Mouse (Mus musculus): ENCODE data around the gene Fer1l5.

Gene Fer1l5

GRCm38 (mm10) chr1:36371934-36372845 is at the start of gene Fer1l5:
Fer1l5 (plus strand) TSS chr1:36372291.
- ATAC-seq (ENCODE audit: insufficient number of reproducible peaks, low FRiP score, low TSS enrichment): no peak

DNA sequence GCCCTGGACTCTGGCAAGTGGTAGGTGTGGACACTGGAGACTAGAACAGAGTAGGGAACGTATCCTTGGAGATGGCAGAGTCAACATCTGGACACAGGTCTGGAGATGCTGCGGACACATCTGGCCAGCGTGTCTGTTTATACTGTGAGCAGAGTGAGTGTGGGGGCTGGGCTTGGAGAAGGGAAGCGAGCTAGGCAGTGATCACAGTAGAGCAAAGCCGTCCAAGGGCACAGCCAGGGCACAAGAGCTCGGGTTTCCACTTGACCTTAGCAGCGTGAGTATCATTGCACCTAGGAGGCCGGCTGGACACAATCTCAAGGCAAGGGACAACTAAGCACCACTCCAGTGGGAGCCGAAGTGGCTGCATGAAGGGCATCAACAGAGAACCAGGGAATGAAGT is 49.0 kb upstream of the Fer1l5 start:
- no peak for ATAC-seq (ENCODE audit: insufficient number of reproducible peaks, low FRiP score, low TSS enrichment)

DNA sequence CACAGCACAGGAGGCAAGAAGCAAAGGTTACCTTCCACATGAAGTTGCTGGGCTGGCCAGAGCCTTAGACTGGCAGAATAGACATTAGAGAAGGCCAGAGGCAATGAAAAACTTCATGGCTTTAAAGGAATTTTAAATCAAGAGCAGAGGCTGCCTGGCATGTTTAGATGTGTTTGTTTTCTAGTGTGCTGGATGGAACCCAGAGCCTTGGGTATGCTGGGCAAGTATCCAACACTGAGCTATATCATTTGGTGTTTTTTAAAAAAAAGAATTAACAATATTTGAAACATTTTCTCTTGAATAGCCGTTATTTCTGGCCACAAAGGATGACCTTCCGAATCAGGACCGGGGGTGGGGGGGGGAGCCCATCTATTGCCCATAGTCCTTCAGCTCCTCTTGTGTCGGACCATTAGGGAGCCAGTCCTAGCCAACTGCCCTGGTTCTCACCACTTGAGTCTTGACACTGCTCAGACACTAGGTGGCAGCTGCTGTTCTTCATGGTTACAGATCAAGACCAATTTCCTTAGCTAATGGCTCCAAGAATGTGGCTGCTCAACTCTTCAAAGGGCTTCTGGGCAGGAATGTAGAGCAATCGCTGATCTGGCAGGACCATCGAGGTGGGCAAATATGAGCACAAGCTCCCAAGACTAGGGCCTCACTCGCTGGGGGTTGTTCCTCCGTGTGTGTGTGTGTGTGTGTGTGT is 48.2 kb upstream of the Fer1l5 start:
- ATAC-seq (ENCODE audit: insufficient number of reproducible peaks, low FRiP score, low TSS enrichment): 0 out of 2 replicates have a peak, but pooled peaks have one; percentile 50

DNA sequence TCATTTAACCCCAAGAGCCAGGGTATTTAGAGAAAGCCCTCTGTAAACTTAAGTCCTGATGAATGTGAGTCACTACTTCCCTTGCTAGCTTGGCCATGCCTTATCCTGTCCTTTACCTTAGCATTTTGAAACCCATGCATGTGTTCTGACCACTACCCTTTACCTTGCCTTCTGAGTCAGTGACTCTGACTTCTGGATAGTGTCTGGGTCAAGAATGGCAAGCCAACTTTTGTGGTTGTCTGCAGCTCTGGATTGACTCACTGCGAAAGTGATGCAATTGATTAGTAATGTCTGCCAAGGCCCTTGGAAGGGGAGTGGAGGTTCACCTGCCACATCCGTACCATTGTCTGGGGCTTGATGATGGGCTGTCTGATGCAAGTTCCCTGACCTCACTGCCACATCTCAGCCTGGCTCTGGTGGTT is 46.2 kb upstream of the Fer1l5 start:
- ATAC-seq (ENCODE audit: insufficient number of reproducible peaks, low FRiP score, low TSS enrichment): no peak

DNA sequence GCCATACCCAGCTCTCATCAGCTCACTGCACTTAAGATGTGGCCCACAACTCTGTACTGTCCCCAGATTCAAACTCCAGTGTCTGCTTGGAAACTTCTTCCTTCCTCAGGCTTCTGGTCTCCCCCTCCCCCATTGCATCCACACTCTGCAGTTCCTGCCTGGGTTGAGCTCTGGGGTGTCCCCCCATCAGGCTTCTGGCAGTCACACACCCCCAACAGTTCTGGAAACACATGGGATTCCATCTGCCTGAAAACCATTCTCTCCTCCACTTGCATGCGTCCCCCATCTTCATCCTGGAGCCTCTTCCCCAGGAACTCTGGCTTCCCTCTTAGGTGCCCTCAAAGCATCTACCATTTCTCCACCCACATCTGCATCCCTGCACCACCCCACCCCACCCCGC is 45.3 kb upstream of the Fer1l5 start:
- ATAC-seq (ENCODE audit: insufficient number of reproducible peaks, low FRiP score, low TSS enrichment): no peak

DNA sequence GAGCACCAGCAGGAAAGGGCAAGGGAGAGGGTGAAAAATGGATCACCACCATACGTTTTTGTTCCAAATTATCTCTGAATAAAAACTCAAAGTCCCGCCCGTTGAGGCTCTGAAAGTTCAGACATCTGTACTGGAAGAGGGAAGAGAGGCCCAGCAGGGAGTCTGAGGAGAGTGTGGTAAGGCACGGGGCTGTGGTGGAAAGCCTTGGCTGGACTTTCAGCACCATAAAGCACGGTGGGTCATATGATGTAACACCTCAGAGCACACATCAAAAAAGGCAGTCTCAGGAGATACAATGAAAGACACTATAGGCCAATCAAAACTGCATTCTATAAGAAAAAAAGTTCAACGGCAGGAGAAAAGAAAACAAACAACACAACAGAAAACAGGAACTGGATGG is 40.3 kb upstream of the Fer1l5 start:
- no peak for ATAC-seq (ENCODE audit: insufficient number of reproducible peaks, low FRiP score, low TSS enrichment)

- no peak for ATAC-seq (ENCODE audit: insufficient number of reproducible peaks, low FRiP score, low TSS enrichment)
Measured at GRCm38 (mm10) chr1:36332955-36333887, 38.9 kb upstream of the Fer1l5 start.

- no peak for ATAC-seq (ENCODE audit: insufficient number of reproducible peaks, low FRiP score, low TSS enrichment)
Measured at GRCm38 (mm10) chr1:36342547-36342946, 29.5 kb upstream of the Fer1l5 start.

DNA sequence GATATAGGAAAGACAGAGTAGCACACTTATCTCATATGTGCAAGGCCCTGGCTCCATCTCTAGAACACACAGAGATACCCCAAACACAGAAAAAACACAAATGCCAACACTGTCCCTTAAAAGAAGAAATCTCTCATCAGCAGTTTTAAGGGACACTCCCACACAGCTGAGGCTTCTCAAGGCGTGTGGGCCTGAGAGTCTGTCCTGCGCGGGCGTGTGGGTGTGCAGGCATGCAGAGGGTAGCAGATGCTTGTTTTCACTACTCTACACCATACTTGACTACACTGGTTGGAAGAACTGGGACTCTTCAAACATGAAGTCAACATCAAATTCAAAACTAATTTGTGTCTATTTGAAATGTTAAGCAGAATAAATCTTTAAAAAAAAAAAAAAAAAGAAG is 19.7 kb upstream of the Fer1l5 start:
- ATAC-seq (ENCODE audit: insufficient number of reproducible peaks, low FRiP score, low TSS enrichment): no peak

GRCm38 (mm10) chr1:36356955-36357695 is 15.0 kb upstream of the Fer1l5 start:
- no peak for ATAC-seq (ENCODE audit: insufficient number of reproducible peaks, low FRiP score, low TSS enrichment)

DNA sequence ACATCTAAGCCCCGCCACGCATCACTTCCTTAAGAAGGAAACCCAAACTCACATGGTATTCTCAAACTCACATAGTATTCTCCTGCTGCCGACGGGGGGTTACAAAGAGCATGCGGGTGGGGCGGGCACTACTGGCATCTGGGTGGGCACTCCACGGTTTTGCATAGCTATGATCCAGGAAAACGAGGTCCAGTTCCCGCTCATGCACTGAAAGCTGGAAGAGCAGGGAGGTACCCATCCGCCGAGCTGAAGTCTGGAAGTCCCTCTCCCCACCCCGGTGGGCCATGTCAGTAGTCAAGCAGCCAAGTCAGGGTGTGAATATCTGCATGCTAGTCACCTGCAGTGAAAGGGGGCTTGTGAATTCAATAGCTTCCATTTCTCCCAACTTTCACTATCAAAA is 4.4 kb upstream of the Fer1l5 start:
- ATAC-seq (ENCODE audit: insufficient number of reproducible peaks, low FRiP score, low TSS enrichment): no peak

- peak; percentile 77 for ATAC-seq (ENCODE audit: insufficient number of reproducible peaks, low FRiP score, low TSS enrichment)
Measured at GRCm38 (mm10) chr1:36368112-36368968, 3.8 kb upstream of the Fer1l5 start.

DNA sequence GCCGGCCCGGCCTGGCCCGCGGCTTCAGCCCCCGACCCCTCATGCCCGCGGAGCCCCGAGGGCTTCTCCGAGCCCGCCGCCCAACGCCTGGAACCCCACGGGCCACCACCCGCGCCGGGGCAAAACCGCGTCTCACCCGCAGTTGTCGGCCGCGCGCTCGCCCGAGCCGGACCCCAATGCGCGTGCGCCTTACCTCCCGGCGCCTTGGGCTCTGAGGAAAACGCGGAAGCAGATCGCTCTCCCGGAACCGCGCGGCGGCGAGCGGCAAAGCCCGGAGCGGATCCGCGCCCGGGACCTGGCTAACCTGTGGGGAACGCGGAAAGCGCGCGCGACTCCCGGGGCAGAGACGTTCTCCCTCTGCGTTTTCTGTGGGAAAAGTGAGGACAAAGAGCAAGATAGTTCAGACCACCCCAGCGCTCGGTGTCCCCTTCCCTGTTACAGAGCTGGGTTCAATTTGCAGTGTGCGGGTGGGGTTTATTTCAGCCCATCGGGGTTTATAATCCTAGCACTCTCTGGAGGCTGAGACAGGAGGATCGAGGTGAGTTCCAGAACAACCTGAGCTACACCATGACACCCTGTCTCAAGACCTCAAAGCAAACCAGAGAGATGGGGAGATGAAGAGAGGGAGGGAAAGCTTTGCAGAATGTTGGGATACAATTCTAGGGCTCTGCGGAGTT is 3.0 kb upstream of the Fer1l5 start, which contains the start of gene Kansl3:
Gene Kansl3, minus strand, starts transcription at position 213 of the 677 bp plus-strand sequence.
- peak; percentile 89 for ATAC-seq (ENCODE audit: insufficient number of reproducible peaks, low FRiP score, low TSS enrichment)

DNA sequence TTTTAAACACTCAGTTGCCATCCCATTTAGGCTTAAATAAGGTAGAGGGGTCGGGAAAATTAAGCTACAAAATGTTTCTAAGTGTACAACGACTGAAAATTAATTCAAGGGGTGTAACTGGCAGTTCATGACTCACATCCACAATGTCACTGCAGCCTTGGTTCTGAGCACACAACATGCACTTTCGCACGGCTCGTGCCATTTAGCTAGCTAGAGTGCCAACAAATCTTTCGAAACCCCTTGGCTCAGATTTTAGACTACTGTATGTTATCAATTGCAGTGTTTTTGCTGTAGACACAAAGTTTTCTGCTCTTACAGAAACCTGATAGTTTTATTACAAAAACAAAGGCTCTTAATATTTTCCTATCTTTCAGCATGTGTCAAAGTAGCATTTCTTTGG is 1.2 kb upstream of the Fer1l5 start:
- ATAC-seq (ENCODE audit: insufficient number of reproducible peaks, low FRiP score, low TSS enrichment): no peak

GRCm38 (mm10) chr1:36378880-36379279 is 6.8 kb downstream of the Fer1l5 start:
- ATAC-seq (ENCODE audit: insufficient number of reproducible peaks, low FRiP score, low TSS enrichment): no peak

DNA sequence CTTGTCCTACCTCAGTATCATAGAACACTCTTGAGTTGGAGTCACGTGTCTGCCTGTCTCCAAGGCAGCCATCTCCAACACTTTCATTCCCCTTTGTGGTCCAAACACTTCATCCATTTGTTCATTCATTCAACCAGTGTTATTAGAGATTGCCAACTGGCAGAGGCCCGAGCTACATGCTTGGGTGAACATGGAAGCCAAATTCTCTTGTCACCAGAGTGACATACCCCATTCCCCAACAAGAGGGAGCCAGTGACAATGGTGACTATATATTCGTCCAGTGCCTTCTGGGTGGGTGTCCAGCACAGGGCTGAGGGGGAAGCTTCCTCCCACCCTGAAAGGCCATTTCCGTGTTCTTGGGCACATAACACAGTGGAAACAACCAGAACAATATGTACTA is 7.5 kb downstream of the Fer1l5 start:
- no peak for ATAC-seq (ENCODE audit: insufficient number of reproducible peaks, low FRiP score, low TSS enrichment)

- no peak for ATAC-seq (ENCODE audit: insufficient number of reproducible peaks, low FRiP score, low TSS enrichment)
Measured at GRCm38 (mm10) chr1:36397041-36397440, 24.9 kb downstream of the Fer1l5 start.

DNA sequence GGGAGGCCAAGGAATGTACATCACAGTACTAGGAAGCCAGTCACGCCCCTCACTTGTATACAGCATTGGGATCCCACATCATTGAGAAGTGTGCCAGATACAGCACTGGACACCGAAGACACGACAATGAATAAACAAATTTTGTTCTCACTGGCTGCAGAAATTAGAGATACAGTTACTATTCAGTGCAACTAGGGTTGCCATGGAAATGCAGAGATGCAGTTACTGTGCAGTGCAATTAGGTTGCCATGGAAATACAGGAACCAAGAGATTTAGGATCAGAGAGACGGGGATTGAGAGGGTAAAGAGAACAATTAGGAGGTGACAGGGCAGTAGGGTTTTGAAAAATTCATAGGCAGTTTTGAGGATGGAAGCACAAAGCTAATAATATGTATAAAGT is 29.4 kb downstream of the Fer1l5 start:
- no peak for ATAC-seq (ENCODE audit: insufficient number of reproducible peaks, low FRiP score, low TSS enrichment)
